Mouse (Mus musculus) kidney, adult 2 months (tissue): Measurements from ENCODE around the gene Maats1.

Experiments used
- CTCF ChIP-seq: fragments of 200-500 bp; conservative IDR thresholded peaks from 2 replicates; pipeline ENCODE4 v1.5.1; 2011; ENCODE audit warnings: low read depth, mild to moderate bottlenecking, control low read depth, low read length, moderate library complexity, mixed read lengths; ENCODE audit not compliant: insufficient read depth, insufficient read length
- POLR2A ChIP-seq: fragments of 200-500 bp; IDR thresholded peaks from one replicate; pipeline ENCODE4 v1.6.1; 2011; ENCODE audit warnings: low read depth, low read length, control low read depth

- TF ChIP-seq POLR2A (no peak), CTCF (no peak)
Observed at GRCm38 (mm10) chr16:38255107-38255506, 86.8 kb downstream of the Maats1 start.
